Mouse (Mus musculus) megakaryocyte progenitor cell, adult 5-6 weeks (primary cell): ENCODE results near the gene Slc37a2. TPM values are rescaled to one million over a fixed set of nuclear protein-coding genes. Genes with fewer than 3 reads are reported as not detected.

ENCODE experiments used
- ATAC-seq: replicated peaks from 2 replicates; pipeline ENCODE4 v1.8.0; 2016; ENCODE audit warnings: mild to moderate bottlenecking, moderate TSS enrichment, inconsistent platforms; ENCODE audit not compliant: poor library complexity
- total RNA-seq, 2 experiments: library from RNA; stranded (forward) in 1 of 2; stranded (reverse) in 1 of 2; fragments of 157-497, 149-512 nt in 1 of 2; fragments of 200-1000 nt in 1 of 2; gene quantifications; 2 replicates each; pipeline versions ENCODE4 v1.2.3 to v1.2.4; 2015 to 2017

Gene Slc37a2
- total RNA-seq, 2 experiments from 2014 or later = 0.15 to 0.50 TPM

DNA sequence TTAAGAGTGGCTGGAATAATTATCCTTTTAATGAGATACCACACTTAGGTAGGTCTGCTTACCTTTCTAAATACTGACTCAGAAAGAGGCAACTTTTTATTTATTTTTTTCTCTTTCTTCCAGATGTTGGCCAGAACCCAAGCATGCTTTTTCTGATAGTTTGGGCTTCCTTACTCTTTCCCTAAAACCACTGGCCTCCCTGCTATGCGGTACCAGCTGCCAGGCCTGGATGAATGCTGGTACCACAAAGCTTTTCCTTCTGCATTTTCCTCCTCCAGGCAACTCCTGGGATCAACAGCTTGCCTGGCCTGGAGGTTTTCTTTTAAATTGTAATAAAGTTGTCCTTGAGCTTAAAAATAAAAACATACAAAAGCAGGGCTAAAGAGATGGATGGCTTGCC is 30.0 kb downstream of the Slc37a2 start:
- ATAC-seq = no peak

DNA sequence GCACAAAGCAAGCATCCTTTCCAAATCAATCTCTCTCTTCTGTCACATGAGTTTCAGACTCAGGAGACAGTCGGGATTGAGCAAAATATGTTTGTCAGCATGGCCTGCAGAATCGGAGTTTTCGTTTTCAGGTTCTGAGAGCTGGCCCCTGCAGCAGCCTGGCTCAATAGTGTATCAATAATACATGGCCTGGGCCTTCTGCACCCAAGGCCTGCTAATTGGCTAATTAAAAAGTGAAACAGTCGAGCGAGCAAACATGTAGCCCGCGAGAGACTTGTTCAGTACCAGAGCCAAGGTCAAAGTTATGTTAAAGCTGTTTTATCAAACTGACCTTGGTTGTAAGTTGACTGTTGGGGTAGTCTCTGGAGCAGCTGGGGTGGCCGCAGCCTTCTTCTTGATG is 34.8 kb downstream of the Slc37a2 start:
- ATAC-seq = no peak

DNA sequence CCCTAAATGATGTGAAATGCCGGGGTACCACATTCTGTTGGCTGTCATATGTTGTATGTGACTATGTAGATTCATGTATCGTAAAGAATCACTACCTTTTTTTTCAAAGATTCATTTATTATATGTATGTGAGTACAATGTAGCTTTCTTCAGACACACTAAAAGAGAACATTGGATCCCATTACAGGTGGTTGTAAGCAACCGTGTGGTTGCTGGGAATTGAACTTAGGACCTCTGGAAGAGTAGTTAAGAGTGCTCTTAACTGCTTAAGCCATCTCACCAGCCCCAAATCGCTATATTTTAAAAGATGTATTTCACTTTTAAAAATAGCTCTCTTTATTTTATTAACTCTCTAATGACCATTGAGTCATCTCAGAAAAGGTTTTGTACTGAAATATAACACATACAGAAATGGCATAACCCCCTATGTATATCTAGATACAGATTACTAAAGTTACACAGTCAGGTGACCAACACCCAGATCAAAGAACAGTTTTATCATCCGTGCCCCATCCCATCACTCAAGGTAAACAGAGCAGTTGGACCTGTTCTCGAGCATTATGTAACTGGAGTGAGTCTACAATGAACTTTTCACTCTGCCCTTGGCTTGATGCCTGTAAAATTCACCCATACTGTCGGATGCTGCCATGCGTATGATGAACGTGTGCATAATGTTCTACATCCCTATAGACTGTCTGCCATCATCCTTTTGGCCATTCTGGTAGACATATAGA is 41.0 kb downstream of the Slc37a2 start:
- ATAC-seq = no peak

DNA sequence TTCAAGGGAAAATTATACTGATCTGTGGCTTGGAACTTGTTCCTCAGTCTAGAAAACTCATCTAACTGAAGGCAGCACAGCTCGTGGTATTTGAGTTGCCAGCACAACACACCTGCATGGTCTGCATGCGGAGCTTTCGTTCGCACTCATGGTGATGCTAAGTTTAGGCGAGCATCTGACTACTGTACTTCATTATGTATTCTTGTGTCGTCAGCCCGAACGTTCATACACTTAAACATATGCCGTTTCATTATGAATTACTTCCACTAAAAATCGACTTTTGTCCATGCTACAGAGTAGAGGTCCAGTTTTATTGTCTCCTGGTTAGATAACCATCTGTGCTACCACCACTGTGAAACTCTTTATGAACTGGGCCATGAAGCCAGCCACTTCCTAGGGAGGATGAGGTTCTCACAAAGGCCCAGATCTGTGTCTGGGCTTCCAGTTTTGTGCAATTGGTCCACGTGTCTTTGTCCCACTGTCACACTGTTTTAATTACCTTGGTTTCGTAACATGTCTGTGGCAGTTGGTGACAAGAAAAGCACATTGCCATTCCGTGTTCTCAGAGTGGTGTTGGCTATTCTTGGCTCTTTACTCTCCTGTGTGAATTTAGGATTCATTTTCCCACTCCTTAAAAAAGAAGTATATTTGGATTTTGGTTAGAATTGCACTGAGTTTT is 42.3 kb downstream of the Slc37a2 start:
- peak; percentile 72 for ATAC-seq

DNA sequence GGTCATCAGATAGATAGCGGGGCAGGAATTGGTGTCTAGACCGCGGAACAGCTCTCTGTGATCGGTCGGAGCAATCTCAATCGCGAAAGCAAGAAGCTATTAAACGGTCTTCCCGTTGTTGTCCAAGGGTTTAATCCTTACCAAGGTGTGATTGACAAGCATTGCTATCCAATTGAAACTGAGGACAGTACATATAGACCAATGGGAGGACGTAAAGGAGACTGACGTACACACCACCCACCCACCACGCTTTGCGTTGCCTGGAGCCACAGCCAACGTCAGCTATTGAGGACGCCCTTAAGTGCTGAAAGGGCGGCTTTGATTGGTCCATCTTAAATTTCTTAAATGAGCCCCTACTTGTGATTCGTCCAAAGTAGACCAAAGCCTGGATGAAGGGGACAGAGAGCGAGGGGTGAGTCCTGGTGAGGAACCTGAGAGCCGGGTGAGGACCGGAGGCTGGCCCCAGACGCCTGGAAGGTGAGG is 47.6 kb downstream of the Slc37a2 start, which contains the start of gene Tmem218:
Tmem218 (plus strand) TSS at position 295 of the 483 bp plus-strand sequence.
- peak; percentile 97 for ATAC-seq

DNA sequence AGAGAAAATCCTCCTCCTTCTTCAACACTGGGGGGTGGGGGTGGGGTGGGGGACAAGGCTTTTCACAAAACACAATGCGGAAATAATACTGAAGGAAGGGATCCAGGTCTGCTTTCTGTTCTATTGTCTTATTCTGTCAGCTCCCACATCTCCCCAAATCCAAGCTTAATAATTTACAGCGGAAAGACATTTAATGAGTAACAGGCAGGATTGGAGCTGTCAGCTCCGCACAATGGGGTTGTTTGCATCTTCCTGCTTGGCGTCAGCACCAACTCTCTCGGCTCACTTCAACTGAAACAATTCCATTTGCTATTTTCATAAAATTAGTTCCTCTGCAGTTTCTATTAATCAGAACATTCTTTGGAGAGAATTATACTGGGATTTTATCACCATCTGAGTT is 51.7 kb downstream of the Slc37a2 start:
- ATAC-seq = no peak

DNA sequence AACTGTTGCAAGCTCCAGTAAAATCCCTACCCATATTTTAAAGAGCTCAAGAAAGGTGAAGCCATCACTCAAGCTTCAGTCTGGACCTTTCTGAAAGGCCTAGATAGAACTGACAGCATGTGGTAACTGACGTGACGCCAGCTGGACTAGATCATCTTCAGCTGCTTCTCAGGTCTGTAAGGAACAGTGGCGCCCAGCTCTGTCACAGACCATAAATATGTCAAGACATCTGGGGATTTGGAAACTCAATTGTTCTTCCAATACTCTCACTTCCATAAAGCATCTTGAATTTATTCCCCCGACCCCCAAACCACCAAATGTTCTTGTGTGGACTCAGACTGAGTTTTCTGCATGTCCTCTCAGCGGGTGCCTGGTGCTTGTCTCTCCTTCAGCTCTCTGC is 55.1 kb downstream of the Slc37a2 start:
- no peak for ATAC-seq

DNA sequence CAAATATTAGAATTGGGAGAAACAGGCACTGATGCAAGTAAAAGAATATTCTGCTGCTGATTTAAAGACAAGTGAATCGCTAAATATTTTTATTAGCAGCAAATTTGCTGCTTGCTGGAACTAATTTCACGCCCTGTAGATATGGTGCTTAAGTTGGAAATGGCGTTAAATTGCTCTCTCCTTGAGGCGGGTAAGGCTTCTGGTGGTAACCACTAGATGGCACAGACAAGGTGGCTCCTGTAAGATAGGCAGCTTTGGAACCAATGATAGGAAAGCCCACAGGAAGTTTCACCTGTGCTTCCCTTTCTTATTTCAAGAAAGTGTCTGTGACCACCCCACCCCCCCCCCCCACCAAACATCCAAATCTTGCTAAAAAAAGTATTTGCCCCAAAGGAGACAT is 58.5 kb downstream of the Slc37a2 start:
- 0 out of 2 replicates have a peak, but pooled peaks have one; percentile 44 for ATAC-seq

DNA sequence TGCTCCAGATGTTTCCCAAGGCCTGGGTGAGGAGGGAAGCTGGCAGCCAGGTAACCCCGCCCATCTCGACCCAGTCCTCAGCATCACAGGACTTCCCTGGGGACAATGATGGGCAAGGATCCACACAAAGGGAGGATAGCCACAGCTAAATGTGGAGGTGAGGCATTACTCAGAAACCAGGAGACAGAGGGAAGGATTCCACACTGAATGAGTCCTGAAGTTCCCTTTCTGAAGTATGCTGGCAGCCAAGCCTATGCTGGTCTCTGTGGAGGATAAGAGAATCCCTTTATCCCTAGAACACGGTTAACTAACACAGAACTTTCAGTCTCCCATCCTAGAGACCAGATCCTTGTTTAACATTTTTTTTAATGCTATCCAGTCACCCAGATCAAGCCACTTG is 67.5 kb downstream of the Slc37a2 start:
- no peak for ATAC-seq

DNA sequence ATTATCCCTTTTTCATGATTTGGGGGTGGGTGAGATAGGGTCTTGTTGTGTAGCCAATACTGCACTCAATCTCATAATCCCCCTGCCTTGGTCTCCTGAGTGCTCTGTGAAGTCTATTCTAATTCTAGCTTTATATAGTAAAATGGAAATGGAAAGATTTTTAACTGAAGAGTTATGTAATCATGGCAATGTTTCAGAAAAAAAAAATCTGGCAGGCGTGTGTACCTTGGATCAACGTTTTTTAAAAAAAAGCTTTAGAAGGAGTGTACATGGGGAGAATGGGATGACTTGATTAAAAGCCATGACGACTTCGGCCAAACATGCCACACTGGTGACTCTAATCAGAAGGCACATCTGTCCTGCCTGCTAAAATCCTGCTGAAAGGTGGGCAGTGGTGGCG is 68.1 kb downstream of the Slc37a2 start:
- ATAC-seq = no peak

DNA sequence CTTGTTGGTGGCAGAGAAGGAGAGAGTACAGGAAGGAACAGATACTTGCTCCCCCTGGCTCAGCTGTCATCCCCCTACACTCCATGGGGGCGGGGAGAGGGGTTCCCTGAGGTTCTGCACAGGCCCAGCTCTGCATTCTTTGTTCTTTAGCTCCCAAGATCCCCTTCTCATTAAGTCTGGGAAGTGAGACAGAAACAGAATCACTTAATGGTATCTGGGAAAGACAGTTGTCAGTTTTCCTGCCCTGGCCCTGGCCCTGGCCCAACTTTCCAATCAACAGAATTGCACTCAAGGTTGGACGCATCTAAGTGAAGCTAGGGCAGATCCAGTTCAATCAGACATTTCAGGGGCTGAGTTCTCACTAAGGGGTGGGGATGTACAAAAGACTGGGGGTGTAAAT is 72.4 kb downstream of the Slc37a2 start:
- ATAC-seq = no peak

DNA sequence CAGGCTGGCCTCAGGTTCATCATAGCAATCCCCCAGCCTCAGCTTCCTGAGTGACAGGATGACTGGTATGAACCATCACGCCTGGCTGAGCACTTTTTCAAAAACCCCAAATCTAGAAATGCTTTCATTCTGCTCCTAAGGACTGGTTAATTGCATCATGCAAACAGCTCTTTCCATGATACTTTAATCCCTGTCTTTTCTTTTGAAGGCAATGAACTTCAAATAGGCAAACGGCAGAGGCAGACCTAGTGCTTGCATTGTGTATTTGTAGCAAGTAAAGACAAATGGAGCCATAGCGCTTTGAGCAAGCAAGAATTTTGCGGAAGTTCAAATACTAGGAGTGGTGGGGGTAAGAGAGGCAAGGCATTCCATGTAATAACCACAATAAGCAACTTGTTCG is 73.9 kb downstream of the Slc37a2 start:
- no peak for ATAC-seq

DNA sequence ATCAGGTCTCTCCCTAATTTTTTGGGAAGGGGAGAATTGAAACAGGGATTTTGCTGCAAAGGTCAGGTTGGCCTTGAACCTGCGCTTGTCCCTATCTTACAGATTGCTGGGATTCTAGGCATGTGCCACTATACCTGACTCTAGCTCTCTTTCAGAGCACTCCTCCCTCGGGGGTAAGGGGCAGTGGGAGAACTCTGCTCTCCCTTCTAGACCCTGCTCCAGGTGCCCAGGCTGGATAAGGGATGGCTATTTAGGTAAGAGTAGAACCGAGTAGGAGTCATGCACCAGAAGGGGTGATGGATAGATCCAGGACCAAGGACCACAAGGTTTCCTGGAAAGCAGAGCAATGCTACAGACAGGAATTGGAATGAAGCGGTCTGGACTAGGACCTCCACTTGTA is 75.9 kb downstream of the Slc37a2 start:
- ATAC-seq = no peak

DNA sequence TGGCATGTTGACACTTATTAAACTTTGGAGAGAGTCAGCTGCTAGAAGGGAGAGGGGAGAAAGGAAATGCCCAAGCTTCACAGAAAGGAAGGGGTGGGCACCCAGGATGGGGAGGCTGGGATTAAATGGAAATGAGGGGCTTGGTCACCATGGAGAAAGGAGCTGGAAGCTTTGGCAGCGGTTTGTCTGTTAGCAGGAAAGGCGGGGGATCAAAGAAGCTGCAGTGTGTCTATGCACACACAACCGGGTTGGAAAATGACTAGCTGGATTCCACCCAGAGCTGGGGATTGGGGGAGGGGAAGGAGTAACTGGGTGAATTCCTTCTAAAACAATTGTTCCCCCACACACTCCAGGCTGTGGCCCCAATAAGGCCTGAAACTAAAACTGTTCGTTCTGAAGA is 76.6 kb downstream of the Slc37a2 start:
- no peak for ATAC-seq

Other genes with a start within 250 kb of the Slc37a2 start
- gene Pknox2, start 108.3 kb downstream of the Slc37a2 start, total RNA-seq (2015) = 0.20 TPM in 1 of 2 replicates, not detected in the other
- gene Pknox2, start 108.3 kb downstream of the Slc37a2 start, total RNA-seq (2017) = not detected in 2 replicates
- 3.5 and 4.4 TPM in 2 replicates for gene Tmem218, start 47.5 kb downstream of the Slc37a2 start, total RNA-seq (2015)
- gene Tmem218, start 47.5 kb downstream of the Slc37a2 start, total RNA-seq (2017) = 4.2 and 5.3 TPM in 2 replicates
- 15.9 and 20.4 TPM in 2 replicates for gene Ccdc15, start 92.7 kb upstream of the Slc37a2 start, total RNA-seq (2015)
- gene Ccdc15, start 92.7 kb upstream of the Slc37a2 start, total RNA-seq (2017) = 12.9 and 17.9 TPM in 2 replicates
- gene Hepacam, start 111.6 kb upstream of the Slc37a2 start, total RNA-seq (2015) = not detected in 2 replicates
- gene Hepacam, start 111.6 kb upstream of the Slc37a2 start, total RNA-seq (2017) = not detected in 2 replicates
- 0.17 and 0.86 TPM in 2 replicates for gene Robo4, start 146.2 kb upstream of the Slc37a2 start, total RNA-seq (2015)
- 0.30 TPM in 1 of 2 replicates, not detected in the other for gene Robo4, start 146.2 kb upstream of the Slc37a2 start, total RNA-seq (2017)
- gene Robo3, start 177.5 kb upstream of the Slc37a2 start, total RNA-seq (2015) = 0.07 and 0.32 TPM in 2 replicates
- 0.10 TPM in 1 of 2 replicates, not detected in the other for gene Robo3, start 177.5 kb upstream of the Slc37a2 start, total RNA-seq (2017)
- 14.8 and 18.3 TPM in 2 replicates for gene Msantd2, start 233.6 kb upstream of the Slc37a2 start, total RNA-seq (2015)
- 21.9 and 40.8 TPM in 2 replicates for gene Msantd2, start 233.6 kb upstream of the Slc37a2 start, total RNA-seq (2017)